Mouse (Mus musculus) stomach, embryonic 14.5 days (tissue): Measurements from ENCODE around the gene Gpr137c. TPM values are rescaled to one million over a fixed set of nuclear protein-coding genes. Genes with fewer than 3 reads are reported as not detected.

Experiments used
- ATAC-seq: fragments of 200-750 bp; cut with Nextera tagmentation; 2 replicates; pipeline ENCODE4 v1.8.0; 2017; ENCODE audit warnings: low read depth, moderate TSS enrichment; ENCODE audit not compliant: insufficient number of reproducible peaks, insufficient read depth, low FRiP score
- H3K27ac ChIP-seq: fragments of 300-500 bp; sonication (generic); 2 replicates; pipeline ENCODE4 v1.5.1; 2014; ENCODE audit warnings: mild to moderate bottlenecking, low read length, moderate library complexity, mixed read lengths
- H3K27me3 ChIP-seq: fragments of 300-500 bp; sonication (generic); 2 replicates; pipeline ENCODE4 v1.6.1; 2014; ENCODE audit warnings: low read length, control low read depth, mixed read lengths; ENCODE audit not compliant: control insufficient read depth, insufficient read depth
- H3K36me3 ChIP-seq: fragments of 300-500 bp; sonication (generic); 2 replicates; pipeline ENCODE4 v1.6.1; 2014; ENCODE audit warnings: mild to moderate bottlenecking, control low read depth, low read length, moderate library complexity, mixed read lengths; ENCODE audit not compliant: control insufficient read depth, insufficient read depth
- H3K4me1 ChIP-seq: fragments of 300-500 bp; sonication (generic); 2 replicates; pipeline ENCODE4 v1.6.1; 2014; ENCODE audit warnings: low read length, control low read depth, mixed read lengths; ENCODE audit not compliant: control insufficient read depth, insufficient read depth
- H3K4me2 ChIP-seq: fragments of 300-500 bp; sonication (generic); replicated peaks from 2 replicates; pipeline ENCODE4 v1.6.1; 2014; ENCODE audit warnings: low read depth, low read length, control low read depth
- H3K4me3 ChIP-seq: fragments of 300-500 bp; sonication (generic); 2 replicates; pipeline ENCODE4 v1.5.1; 2014; ENCODE audit warnings: low read depth, low read length, control low read depth
- H3K9ac ChIP-seq: fragments of 300-500 bp; sonication (generic); replicated peaks from 2 replicates; pipeline ENCODE4 v1.6.1; 2014; ENCODE audit warnings: low read depth, mild to moderate bottlenecking, control low read depth, low read length, moderate library complexity, mixed read lengths
- H3K9me3 ChIP-seq: fragments of 300-500 bp; sonication (generic); 2 replicates; pipeline ENCODE4 v1.6.1; 2016; ENCODE audit warnings: low read depth, low read length, control low read depth; ENCODE audit not compliant: control insufficient read depth
- WGBS: fragments of 180-500 bp; shearing (Covaris S2); extraction: QIAGEN DNeasy Blood & Tissue Kit; methylation state at CpG from one replicate; pipeline ENCODE4 v1.1.7; 2014; 5-methylcytosine and 5-hydroxymethylcytosine counted together
- polyA plus RNA-seq: library from polyadenylated mRNA; unstranded; fragments of >200 nt; fragmentation: Nextera tagmentation; extraction: Ambion mirVana; gene quantifications from 2 replicates; pipeline ENCODE4 v1.2.1, GENCODE M21; 2014

The Gpr137c gene
- polyA plus RNA-seq, 1 experiment from 2014 or later, result 4.8 TPM

DNA sequence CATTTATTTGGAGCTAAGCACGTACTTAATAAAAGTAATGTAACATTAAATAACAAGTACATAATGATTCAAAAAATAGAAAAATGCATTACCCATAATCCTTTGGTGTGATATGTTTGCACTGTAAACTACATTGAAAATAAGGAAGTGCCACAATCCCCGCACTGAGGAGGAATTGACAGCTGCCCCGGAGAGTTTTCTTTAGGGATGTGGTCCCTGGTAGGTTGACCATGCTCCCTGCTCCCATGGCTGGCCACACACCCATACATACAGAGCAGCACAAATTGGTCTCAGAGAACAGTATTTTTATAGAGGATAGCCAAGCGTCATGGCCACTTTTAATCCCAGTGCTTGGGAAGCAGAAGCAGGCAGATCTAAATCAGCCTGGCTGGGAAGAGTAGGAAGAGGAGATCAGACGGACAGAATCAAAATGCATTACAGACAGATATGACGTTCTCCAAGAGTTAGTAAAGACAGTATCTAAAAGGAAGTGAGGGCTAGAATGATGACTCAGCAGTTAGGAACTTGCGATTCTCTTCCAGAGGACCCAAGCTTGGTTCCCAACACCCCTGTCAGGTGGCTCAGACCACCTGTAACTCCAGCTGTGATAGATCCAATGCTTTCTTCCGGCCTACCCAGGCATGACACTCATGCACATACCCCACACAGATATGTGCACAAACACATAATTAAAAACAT lies 88.3 kb downstream of the Gpr137c start:
- H3K4me3 ChIP-seq, result no peak overlapping the region
- 84% methylated on average over 8 of the region's 8 CpGs for WGBS
- no peaks in the 10 kb centered on the region for H3K4me1 ChIP-seq
- H3K27me3 ChIP-seq, result no peaks in the 10 kb centered on the region
- no peaks in the 10 kb centered on the region for H3K9me3 ChIP-seq
- H3K9ac ChIP-seq, result no peak overlapping the region
- ATAC-seq, result no peak
- H3K4me2 ChIP-seq, result no peak overlapping the region
- H3K27ac ChIP-seq, result no peak overlapping the region
- no peaks in the 10 kb centered on the region; the same call in 1 of the 2 replicates for H3K36me3 ChIP-seq

DNA sequence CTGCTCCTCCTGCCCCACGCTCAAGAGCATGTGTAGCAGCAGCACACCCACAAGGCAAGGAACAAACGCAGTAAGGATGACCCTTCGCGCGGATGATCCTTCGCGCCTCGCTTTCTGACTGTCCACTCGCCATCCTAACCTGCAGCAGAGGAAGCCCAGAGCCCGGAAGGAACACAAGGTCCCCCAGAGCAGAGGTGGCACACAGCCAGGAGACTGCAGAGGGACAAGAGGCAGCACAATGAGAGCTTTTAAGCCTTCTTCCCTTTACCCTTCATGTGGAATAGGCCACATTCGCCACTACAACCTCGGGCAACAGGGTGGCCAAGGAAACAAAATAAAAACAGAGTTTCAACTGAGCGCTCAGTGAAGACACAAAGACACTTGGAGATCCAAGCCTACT lies 90.1 kb downstream of the Gpr137c start:
- Histone ChIP-seq H3K9ac (no peak overlapping the region), H3K36me3 (no peaks in the 10 kb centered on the region; the same call in 1 of the 2 replicates), H3K27me3 (no peaks in the 10 kb centered on the region), H3K4me2 (no peak overlapping the region), H3K4me1 (no peaks in the 10 kb centered on the region), H3K27ac (no peak overlapping the region), H3K9me3 (no peaks in the 10 kb centered on the region), H3K4me3 (no peak overlapping the region)
- no peak for ATAC-seq
- 90% methylated on average over 13 of the region's 13 CpGs for WGBS

DNA sequence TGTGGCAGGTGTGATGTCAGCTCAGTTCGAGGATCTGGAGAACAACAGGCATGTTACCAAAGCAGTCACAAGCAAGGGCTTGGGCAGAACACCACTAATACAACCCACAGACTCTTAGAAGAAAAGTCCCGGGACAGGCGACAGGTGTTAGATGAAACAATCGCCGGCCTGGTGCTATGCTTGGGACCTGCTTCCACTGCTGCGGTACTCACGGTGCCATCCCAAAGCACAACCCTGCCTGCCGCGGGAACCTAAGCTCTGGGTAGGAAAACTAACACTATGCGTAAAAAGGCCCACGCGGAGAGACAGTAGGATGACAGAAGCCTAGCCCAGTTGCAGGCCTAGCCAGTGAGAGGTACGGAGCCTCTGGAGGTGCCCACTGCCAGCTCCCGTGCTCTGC lies 90.6 kb downstream of the Gpr137c start:
- 93% methylated on average over 14 of the region's 14 CpGs for WGBS
- no peak for ATAC-seq

DNA sequence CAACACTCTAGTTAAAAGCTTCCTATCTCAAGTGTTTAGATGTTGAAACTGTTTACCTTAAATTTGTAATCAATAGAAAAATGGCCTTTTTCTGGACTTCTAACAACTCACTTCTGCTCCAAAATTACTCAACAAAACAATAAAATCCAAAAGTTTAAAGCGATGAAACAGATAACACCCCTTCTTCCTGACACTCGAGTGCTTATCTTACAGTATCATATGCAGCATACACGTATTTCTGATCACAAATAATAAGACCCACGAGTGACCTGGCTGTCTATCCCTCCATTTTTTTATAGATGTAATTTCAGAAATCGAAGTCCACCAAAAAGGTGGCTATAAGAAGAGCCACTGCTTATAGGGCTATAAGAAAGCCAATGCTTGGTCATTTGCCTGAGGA lies 97.4 kb downstream of the Gpr137c start:
- H3K9ac ChIP-seq, result no peak overlapping the region
- 68% methylated on average over 5 of the region's 5 CpGs for WGBS

More for the DNA sequence above, 90.6 kb downstream of the Gpr137c start:
- Histone ChIP-seq H3K9me3 (no peaks in the 10 kb centered on the region), H3K9ac (no peak overlapping the region), H3K36me3 (no peaks in the 10 kb centered on the region), H3K4me1 (no peaks in the 10 kb centered on the region), H3K27me3 (no peaks in the 10 kb centered on the region), H3K27ac (no peak overlapping the region), H3K4me2 (no peak overlapping the region), H3K4me3 (no peak overlapping the region)

DNA sequence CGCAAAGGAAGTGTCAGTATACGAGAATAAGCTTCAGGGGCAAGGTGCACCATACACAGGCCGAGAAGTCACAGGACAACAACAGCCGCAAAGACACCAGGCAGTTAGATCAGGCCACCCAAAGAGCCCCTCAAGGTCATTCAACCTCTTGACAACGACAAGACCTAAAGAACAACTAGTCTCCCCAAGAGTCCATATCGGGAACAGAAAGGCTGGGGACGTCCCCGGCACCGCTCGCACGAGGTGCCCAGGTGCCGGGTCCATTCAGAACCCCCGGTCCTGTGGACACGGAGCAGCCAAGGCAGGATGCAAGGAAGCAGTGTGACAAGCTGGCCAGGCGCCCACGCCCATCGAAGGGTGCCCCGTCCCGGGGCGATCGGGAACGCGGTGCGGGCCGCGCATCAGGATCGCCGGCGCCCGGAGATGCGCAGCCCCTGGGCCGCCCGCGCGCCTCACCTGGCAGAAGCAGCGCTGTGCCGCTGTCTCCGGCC lies 98.4 kb downstream of the Gpr137c start:
- H3K9me3 ChIP-seq, result no peaks in the 10 kb centered on the region
- peaks cover 3% of the 10 kb centered on the region; the same call in 1 of the 2 replicates for H3K4me1 ChIP-seq
- H3K36me3 ChIP-seq, result no peaks in the 10 kb centered on the region
- H3K4me3 ChIP-seq, result peak overlapping the region; percentile 84
- peak overlapping the region; percentile 84 for H3K9ac ChIP-seq
- peak overlapping the region; percentile 90 for H3K27ac ChIP-seq
- H3K4me2 ChIP-seq, result peak overlapping the region; percentile 72
- ATAC-seq, result peak; percentile 66; the same call in 1 of the 2 replicates
- under 1% methylated on average over 38 of the region's 38 CpGs for WGBS
- no peaks in the 10 kb centered on the region for H3K27me3 ChIP-seq

More for the DNA sequence above, 97.4 kb downstream of the Gpr137c start:
- H3K4me1 ChIP-seq, result peaks cover 3% of the 10 kb centered on the region; the same call in 1 of the 2 replicates
- no peaks in the 10 kb centered on the region for H3K9me3 ChIP-seq
- peak overlapping the region; percentile 72 for H3K4me2 ChIP-seq
- no peak overlapping the region for H3K27ac ChIP-seq
- H3K36me3 ChIP-seq, result no peaks in the 10 kb centered on the region
- no peak for ATAC-seq
- no peaks in the 10 kb centered on the region for H3K27me3 ChIP-seq
- H3K4me3 ChIP-seq, result peak overlapping the region; percentile 84

DNA sequence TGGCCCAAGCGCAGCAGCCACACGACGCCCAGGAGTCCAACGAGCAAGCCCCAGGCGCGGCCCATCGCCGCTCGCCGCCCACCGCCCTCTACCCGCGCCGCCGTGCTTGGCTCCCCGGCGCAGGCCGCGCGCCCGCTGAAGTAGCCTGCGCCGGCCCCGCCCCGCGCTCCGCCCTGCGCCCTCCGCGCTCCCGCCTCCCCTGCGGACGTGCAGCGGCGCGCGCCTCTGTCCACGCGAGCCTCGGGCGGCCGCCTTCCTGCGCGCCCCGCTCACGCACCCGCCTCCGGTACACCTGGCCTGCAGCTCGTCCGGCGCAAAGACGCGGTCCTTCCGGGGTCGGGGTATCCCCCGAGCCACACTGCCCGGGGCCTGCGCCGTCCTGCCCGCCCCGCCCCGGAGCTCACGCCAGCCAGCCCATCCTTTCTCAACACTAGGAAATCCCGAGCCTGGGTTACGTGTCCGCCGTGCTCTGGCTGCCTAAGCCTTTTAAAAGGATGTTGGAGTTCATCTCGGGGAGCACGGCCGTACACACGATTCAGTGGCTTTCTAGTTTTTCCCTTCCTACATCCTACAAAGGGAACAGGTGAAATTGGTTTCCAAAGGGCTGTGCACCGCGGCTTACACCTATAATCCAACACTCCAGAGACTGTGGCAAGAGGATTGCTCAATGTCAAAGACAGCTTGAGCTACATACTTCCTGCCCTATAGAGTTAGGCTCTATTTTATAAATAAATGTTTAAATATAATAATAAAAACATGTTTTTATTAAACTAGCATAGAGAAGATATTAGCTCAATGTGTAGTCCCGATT lies 99.1 kb downstream of the Gpr137c start, which contains the start of gene Ero1l:
Gene Ero1l, minus strand, starts transcription at position 346 of the 811 bp plus-strand sequence.
- H3K27me3 ChIP-seq, result no peaks in the 10 kb centered on the region
- 2% methylated on average over 72 of the region's 74 CpGs for WGBS
- H3K4me2 ChIP-seq, result peak within 1 kb of the TSS; percentile 72
- H3K9ac ChIP-seq, result peak within 1 kb of the TSS; percentile 84
- ATAC-seq, result peak; percentile 96
- peaks cover 3% of the 10 kb centered on the region; the same call in 1 of the 2 replicates for H3K4me1 ChIP-seq
- H3K36me3 ChIP-seq, result no peaks in the 10 kb centered on the region
- no peaks in the 10 kb centered on the region for H3K9me3 ChIP-seq
- peak within 1 kb of the TSS; percentile 90 for H3K27ac ChIP-seq
- peak within 1 kb of the TSS; percentile 84 for H3K4me3 ChIP-seq

DNA sequence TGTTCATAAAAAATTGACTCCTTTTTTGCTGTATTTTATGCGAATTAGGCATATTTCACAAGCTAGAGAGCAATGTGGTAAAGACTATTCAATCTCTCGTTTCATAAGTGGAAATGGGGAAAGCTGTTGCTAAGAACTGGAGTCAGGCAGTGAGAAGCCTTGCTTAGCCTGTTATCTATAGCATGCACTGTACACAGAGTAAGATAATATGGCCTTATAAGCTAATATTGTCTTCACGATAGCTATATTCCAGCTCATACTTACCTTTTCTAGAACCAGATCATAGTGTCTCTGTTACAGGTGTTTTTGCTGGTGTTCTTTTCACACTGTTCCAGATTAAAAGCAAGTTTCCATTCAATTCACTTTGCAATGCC lies 99.7 kb downstream of the Gpr137c start:
- no peak overlapping the region for H3K9ac ChIP-seq
- no peaks in the 10 kb centered on the region for H3K9me3 ChIP-seq
- no peaks in the 10 kb centered on the region for H3K36me3 ChIP-seq
- ATAC-seq, result no peak
- peak overlapping the region; percentile 84; the same call in 1 of the 2 replicates for H3K4me3 ChIP-seq
- no peaks in the 10 kb centered on the region for H3K27me3 ChIP-seq
- H3K27ac ChIP-seq, result no peak overlapping the region
- H3K4me2 ChIP-seq, result peak overlapping the region; percentile 72
- peaks cover 3% of the 10 kb centered on the region; the same call in 1 of the 2 replicates for H3K4me1 ChIP-seq
- WGBS, result 60% methylated on average over 3 of the region's 3 CpGs

DNA sequence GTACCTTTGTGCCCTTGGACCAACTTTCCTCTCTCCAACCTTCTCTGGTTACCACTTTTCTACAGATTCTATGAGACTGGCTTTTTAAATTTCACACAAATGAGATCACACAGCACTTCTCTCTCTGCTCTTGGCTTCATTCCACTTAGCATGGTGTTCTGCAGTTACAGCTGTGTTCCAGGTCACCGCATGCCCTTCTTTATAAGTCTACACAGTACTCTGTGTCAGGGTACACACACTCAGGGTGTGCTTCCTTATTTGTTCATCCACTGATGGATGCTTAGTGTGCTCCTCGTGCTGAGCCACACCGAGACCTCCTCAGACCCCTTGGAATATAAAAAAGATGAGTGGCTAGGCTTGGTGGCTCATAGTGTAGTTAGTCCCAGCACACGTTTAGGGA lies 100.6 kb downstream of the Gpr137c start:
- no peak overlapping the region for H3K4me2 ChIP-seq
- WGBS, result 79% methylated on average over 4 of the region's 4 CpGs
- H3K36me3 ChIP-seq, result no peaks in the 10 kb centered on the region
- H3K9ac ChIP-seq, result no peak overlapping the region
- no peak overlapping the region for H3K27ac ChIP-seq
- no peaks in the 10 kb centered on the region for H3K27me3 ChIP-seq
- H3K4me3 ChIP-seq, result no peak overlapping the region
- H3K9me3 ChIP-seq, result no peaks in the 10 kb centered on the region
- ATAC-seq, result no peak
- H3K4me1 ChIP-seq, result peaks cover 3% of the 10 kb centered on the region; the same call in 1 of the 2 replicates
